8 mouse cellular contexts compared by ENCODE assay signal in genomic region chr8:105295895-105296573, GRCm38 (mm10). TPM values are rescaled to one million over a fixed set of nuclear protein-coding genes. Genes with fewer than 3 reads are reported as not detected.
DNase-seq lines count a peak whose midpoint lies in the region; ATAC-seq lines count a peak whose summit lies in the region.

Exoc3l (minus strand) TSS chr8:105296101.

- ATAC-seq in liver, embryonic 13.5 days (ENCODE audit: low read depth): no peak
- ATAC-seq in stomach, embryonic 14.5 days (ENCODE audit: insufficient number of reproducible peaks, insufficient read depth, low FRiP score, low read depth): no peak

- H3K27ac ChIP-seq in heart, embryonic 10.5 days: peak within 1 kb of the TSS; percentile 90
- peak within 1 kb of the TSS; percentile 97 for H3K27ac ChIP-seq in liver, embryonic 13.5 days
- H3K27ac ChIP-seq in stomach, embryonic 14.5 days (ENCODE audit: low read length): peak within 1 kb of the TSS; percentile 59; the same call in 1 of the 2 replicates

- H3K9me3 ChIP-seq in heart, embryonic 10.5 days: no peaks in the 10 kb centered on the region
- no peaks in the 10 kb centered on the region for H3K9me3 ChIP-seq in liver, embryonic 13.5 days (replicated peaks)
- H3K9me3 ChIP-seq in stomach, embryonic 14.5 days (ENCODE audit: control insufficient read depth, low read depth, low read length): no peaks in the 10 kb centered on the region

- H3K27me3 ChIP-seq in heart, embryonic 10.5 days (ENCODE audit: insufficient read depth, poor library complexity, severe bottlenecking): peaks cover 31% of the 10 kb centered on the region
- H3K27me3 ChIP-seq in liver, embryonic 13.5 days: peaks cover 2% of the 10 kb centered on the region; the same call in 1 of the 2 replicates
- no peaks in the 10 kb centered on the region for H3K27me3 ChIP-seq in stomach, embryonic 14.5 days (ENCODE audit: control insufficient read depth, insufficient read depth, low read length)

- 53% methylated on average over 11 of the region's 11 CpGs for WGBS in heart, embryonic 10.5 days
- WGBS in liver, embryonic 13.5 days (ENCODE audit: insufficient replicate concordance): 32% methylated on average over 11 of the region's 11 CpGs
- WGBS in stomach, embryonic 14.5 days: 60% methylated on average over 11 of the region's 11 CpGs

- peak within 1 kb of the TSS; percentile 95 for H3K4me2 ChIP-seq in liver, embryonic 13.5 days
- H3K4me2 ChIP-seq in stomach, embryonic 14.5 days (replicated peaks; ENCODE audit: low read depth, low read length): peak within 1 kb of the TSS; percentile 94

- H3K36me3 ChIP-seq in heart, embryonic 10.5 days: peaks cover 25% of the 10 kb centered on the region
- H3K36me3 ChIP-seq in liver, embryonic 13.5 days: peaks cover 25% of the 10 kb centered on the region
- H3K36me3 ChIP-seq in stomach, embryonic 14.5 days (ENCODE audit: control insufficient read depth, insufficient read depth, low read length): peaks cover 13% of the 10 kb centered on the region

- peaks cover 41% of the 10 kb centered on the region for H3K4me1 ChIP-seq in heart, embryonic 10.5 days
- H3K4me1 ChIP-seq in liver, embryonic 13.5 days (replicated peaks): peaks cover 45% of the 10 kb centered on the region
- peaks cover 16% of the 10 kb centered on the region for H3K4me1 ChIP-seq in stomach, embryonic 14.5 days (ENCODE audit: control insufficient read depth, insufficient read depth, low read length)

- peak within 1 kb of the TSS; percentile 78 for H3K4me3 ChIP-seq in heart, embryonic 10.5 days
- H3K4me3 ChIP-seq in liver, embryonic 13.5 days (replicated peaks): peak within 1 kb of the TSS; percentile 99
- H3K4me3 ChIP-seq in stomach, embryonic 14.5 days (ENCODE audit: low read depth, low read length): peak within 1 kb of the TSS; percentile 69; the same call in 1 of the 2 replicates

- H3K9ac ChIP-seq in liver, embryonic 13.5 days: peak within 1 kb of the TSS; percentile 99
- H3K9ac ChIP-seq in stomach, embryonic 14.5 days (replicated peaks; ENCODE audit: low read depth, low read length): no peak within 1 kb of the TSS; the same call in 1 of the 2 replicates

- no peak for DNase-seq in heart, embryonic 10.5 days (ENCODE audit: low spot score)
- DNase-seq in heart, postnatal 14 days: no peak
- DNase-seq in adrenal gland, postnatal 36 days: peak; percentile 81 to 82
- no peak for DNase-seq in heart, postnatal 4 days
- DNase-seq in liver, embryonic 13.5 days: no peak
- DNase-seq in urinary bladder, postnatal 25 days (ENCODE audit: low spot score): no peak
- no peak for DNase-seq in frontal cortex, adult 2 months (ENCODE audit: extremely low spot score in 1 of 2, low spot score in 1 of 2)

- intact Hi-C loops in heart, postnatal 14 days (cut with DNase I): no loop called here

RNA-seq across cellular contexts. Expression of gene Exoc3l, which starts in this region (rescaled TPM):
- polyA plus RNA-seq in heart, embryonic 10.5 days (2016; fragmentation: Nextera tagmentation; extraction: Ambion mirVana): 16.7 and 18.9 TPM in 2 replicates
- 1 to 10 TPM; 8.5 to 8.6 TPM for total RNA-seq in heart, postnatal 14 days (2021)
- 10 to 100 TPM; 19.8 to 22.0 TPM for total RNA-seq in adrenal gland, postnatal 36 days (2021)
- total RNA-seq in heart, postnatal 4 days (2021): 10 to 100 TPM; 11.2 to 15.6 TPM
- polyA plus RNA-seq in liver, embryonic 13.5 days (2015; fragmentation: Nextera tagmentation; extraction: Ambion mirVana): 6.2 and 6.7 TPM in 2 replicates
- 7.9 and 9.2 TPM in 2 replicates for polyA plus RNA-seq in stomach, embryonic 14.5 days (2014; fragmentation: Nextera tagmentation; extraction: Ambion mirVana)
- 2.2 and 2.4 TPM in 2 replicates for polyA plus RNA-seq in frontal cortex, adult 2 months (2012; rRNA removed)

Comparison
In these comparisons a context has a peak if more than half of its experiments do, and no peak if none do; other contexts are left out.
1. DNase-seq: peak in adrenal gland, postnatal 36 days (2 of 2); none in heart, embryonic 10.5 days (single experiment), heart, postnatal 14 days (0 of 2), heart, postnatal 4 days (single experiment), liver, embryonic 13.5 days (single experiment), urinary bladder, postnatal 25 days (single experiment) and frontal cortex, adult 2 months (0 of 2).
2. Peak in every context shown above with its lines, with median percentiles within 50 percentile points of each other: H3K27ac ChIP-seq and H3K4me3 ChIP-seq.